Mouse (Mus musculus): ENCODE measurements around the gene Fhit. TPM values are rescaled to one million over a fixed set of nuclear protein-coding genes. Genes with fewer than 3 reads are reported as not detected.
"Not testable (repeated sequence)": the region's sequence is repeated elsewhere in the genome, so short reads cannot be mapped to it uniquely, and the experiment has no call there.

Gene Fhit
- polyA plus RNA-seq, 1 experiment from 2014 or later, result 21.4 TPM

DNA sequence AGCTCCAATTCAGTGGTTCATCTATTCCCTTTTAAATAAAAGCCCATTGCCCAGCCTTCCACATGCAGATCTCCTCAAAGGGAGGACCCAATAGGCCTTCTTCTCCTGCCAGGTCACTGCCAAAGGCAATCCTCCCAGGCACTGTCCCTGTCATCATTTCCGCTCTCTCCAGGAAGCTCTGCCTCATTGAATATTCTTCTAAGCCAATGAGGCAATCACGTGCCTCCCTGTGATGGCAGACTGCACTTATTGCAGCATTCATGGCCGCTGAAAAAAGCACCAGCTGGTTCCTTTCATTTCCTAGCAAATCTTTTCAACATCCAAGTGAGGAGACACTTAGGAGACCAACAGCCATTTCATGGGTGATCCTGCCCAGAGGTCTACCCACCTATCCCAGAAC is 77.9 kb downstream of the Fhit start:
- Histone ChIP-seq H3K4me2 (replicated peaks; ENCODE audit: low read depth) (no peak overlapping the region), H3K4me1 (replicated peaks; ENCODE audit: control insufficient read depth, insufficient read depth, low read length) (no peaks in the 10 kb centered on the region), H3K27me3 (replicated peaks; ENCODE audit: control insufficient read depth, insufficient read depth, low read length) (no peaks in the 10 kb centered on the region), H3K27ac (ENCODE audit: low read depth, low read length) (no peak overlapping the region), H3K9ac (ENCODE audit: low read depth, low read length) (no peak overlapping the region), H3K4me3 (ENCODE audit: low read depth, low read length) (no peak overlapping the region), H3K36me3 (ENCODE audit: control insufficient read depth, insufficient read depth) (no peaks in the 10 kb centered on the region), H3K9me3 (ENCODE audit: control insufficient read depth) (no peaks in the 10 kb centered on the region)
- TF ChIP-seq CTCF (IDR thresholded peaks at IDR 0.05; ENCODE audit: low read depth), result no peak
- no peak for ATAC-seq
- WGBS, result 63% methylated on average over 3 of the region's 3 CpGs

DNA sequence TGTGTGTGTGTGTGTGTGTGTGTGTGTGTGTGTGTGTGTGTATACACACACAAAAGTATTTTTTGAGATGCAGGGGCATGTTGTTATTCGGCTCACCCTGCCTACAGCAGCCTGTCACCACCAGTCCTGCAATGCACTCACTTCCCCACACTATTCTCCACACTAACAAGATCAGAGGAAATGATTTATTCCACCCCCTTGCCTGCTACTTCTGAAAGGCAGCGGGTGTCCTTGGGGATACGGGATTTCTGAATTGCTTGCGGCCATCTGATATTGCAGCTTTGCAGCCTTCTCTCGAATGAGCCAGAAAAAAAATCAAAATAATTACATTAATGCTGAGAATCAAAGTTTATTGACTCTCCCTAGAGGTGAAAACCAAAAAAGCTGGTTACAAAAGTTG is 78.4 kb downstream of the Fhit start:
- TF ChIP-seq CTCF (IDR thresholded peaks at IDR 0.05; ENCODE audit: low read depth), result no peak

DNA sequence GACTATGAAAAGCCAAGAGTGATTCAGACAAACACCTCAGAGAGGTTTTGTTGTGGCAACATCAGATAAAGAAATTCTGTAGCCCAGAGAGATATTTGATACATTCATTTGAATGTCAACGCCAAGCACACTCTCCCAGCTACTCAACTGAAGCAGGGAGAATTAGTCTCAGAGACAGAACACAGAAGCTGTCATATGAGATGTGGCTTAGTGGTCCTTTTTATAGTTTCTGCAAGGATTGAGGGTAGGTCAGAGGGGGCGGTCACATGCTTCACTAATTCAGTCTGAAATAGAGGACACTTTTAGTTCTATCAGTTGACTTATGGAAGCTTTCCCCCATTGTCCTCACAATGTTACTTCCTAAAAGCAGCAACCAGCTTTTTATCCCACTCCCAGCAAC is 98.2 kb downstream of the Fhit start:
- Histone ChIP-seq H3K4me2 (replicated peaks; ENCODE audit: low read depth) (no peak overlapping the region), H3K36me3 (ENCODE audit: control insufficient read depth, insufficient read depth) (no peaks in the 10 kb centered on the region), H3K4me1 (replicated peaks; ENCODE audit: control insufficient read depth, insufficient read depth, low read length) (no peaks in the 10 kb centered on the region), H3K4me3 (ENCODE audit: low read depth, low read length) (no peak overlapping the region), H3K27ac (ENCODE audit: low read depth, low read length) (no peak overlapping the region), H3K27me3 (replicated peaks; ENCODE audit: control insufficient read depth, insufficient read depth, low read length) (no peaks in the 10 kb centered on the region), H3K9ac (ENCODE audit: low read depth, low read length) (no peak overlapping the region), H3K9me3 (ENCODE audit: control insufficient read depth) (no peaks in the 10 kb centered on the region)
- no peak for TF ChIP-seq CTCF (IDR thresholded peaks at IDR 0.05; ENCODE audit: low read depth)
- ATAC-seq, result no peak
- WGBS, result 83% methylated on average over 2 of the region's 2 CpGs

More for the DNA sequence above, 78.4 kb downstream of the Fhit start:
- H3K9me3 ChIP-seq (ENCODE audit: control insufficient read depth), result no peaks in the 10 kb centered on the region
- ATAC-seq, result no peak
- WGBS, result 74% methylated on average over 5 of the region's 5 CpGs
- no peaks in the 10 kb centered on the region for H3K36me3 ChIP-seq (ENCODE audit: control insufficient read depth, insufficient read depth)
- H3K9ac ChIP-seq (ENCODE audit: low read depth, low read length), result no peak overlapping the region
- no peak overlapping the region for H3K4me2 ChIP-seq (replicated peaks; ENCODE audit: low read depth)
- no peak overlapping the region for H3K27ac ChIP-seq (ENCODE audit: low read depth, low read length)
- no peak overlapping the region for H3K4me3 ChIP-seq (ENCODE audit: low read depth, low read length)
- no peaks in the 10 kb centered on the region for H3K4me1 ChIP-seq (replicated peaks; ENCODE audit: control insufficient read depth, insufficient read depth, low read length)
- H3K27me3 ChIP-seq (replicated peaks; ENCODE audit: control insufficient read depth, insufficient read depth, low read length), result no peaks in the 10 kb centered on the region

DNA sequence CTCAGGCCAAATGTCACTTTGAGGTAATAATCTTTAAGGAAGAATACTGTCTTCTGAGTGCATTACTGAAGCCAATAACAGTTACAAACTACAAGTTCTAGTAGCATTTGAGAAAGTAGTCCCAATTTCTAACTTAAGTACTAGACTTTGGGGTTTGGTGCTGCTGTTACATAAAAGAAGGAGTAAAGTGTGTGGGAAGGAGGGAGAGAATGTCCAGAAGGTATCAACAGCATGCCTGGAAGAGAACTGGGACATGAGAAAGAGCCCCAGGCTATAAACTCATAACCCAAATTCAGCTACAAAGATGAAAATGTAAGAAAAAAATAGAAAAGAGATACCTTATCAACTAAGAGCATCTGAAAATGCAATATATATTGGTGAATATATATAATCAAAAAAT is 101.6 kb downstream of the Fhit start:
- H3K4me1 ChIP-seq (replicated peaks; ENCODE audit: control insufficient read depth, insufficient read depth, low read length), result no peaks in the 10 kb centered on the region
- ATAC-seq, result no peak
- no peaks in the 10 kb centered on the region for H3K27me3 ChIP-seq (replicated peaks; ENCODE audit: control insufficient read depth, insufficient read depth, low read length)
- H3K9me3 ChIP-seq (ENCODE audit: control insufficient read depth), result no peaks in the 10 kb centered on the region
- no peaks in the 10 kb centered on the region for H3K36me3 ChIP-seq (ENCODE audit: control insufficient read depth, insufficient read depth)
- H3K9ac ChIP-seq (ENCODE audit: low read depth, low read length), result no peak overlapping the region
- no peak overlapping the region for H3K4me3 ChIP-seq (ENCODE audit: low read depth, low read length)
- H3K27ac ChIP-seq (ENCODE audit: low read depth, low read length), result no peak overlapping the region
- H3K4me2 ChIP-seq (replicated peaks; ENCODE audit: low read depth), result no peak overlapping the region
- TF ChIP-seq CTCF (IDR thresholded peaks at IDR 0.05; ENCODE audit: low read depth), result no peak

DNA sequence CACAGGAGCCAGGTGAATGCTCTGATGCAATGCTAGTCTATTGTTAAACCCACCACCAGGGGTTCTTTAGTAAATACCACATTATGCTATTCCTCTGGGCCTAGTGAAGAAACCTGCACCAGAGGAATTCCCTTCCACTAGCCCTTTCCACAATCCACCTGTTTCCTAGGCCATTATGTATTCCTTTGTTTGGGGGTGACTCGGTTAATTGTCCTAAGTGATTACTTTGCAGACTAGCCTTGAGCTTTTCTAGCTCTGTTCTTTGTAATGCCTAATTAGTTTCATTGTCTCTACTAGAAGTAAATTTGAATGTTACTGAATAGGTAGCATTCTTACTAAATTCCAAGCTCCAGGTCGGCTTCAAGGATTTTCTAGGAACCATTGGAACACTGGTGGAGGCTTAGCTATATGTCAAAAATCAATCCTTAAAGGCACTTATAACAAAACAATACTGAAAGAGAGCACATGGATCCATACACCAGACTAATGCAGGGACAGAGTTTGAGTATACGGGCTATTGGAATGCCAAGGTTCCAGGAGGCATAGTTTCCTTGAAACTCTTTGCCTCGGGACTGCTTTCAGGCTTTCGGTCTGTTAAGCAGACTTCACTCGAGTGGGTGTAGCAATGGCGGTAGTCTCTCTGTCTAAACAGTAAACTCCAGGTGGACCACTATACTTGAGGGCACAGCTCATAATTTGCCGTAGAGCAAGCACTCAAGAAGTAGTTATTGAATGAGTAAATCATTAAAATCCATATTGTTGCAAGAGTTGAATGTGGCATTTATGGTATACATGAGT is 122.1 kb downstream of the Fhit start:
- 73% methylated on average over 8 of the region's 8 CpGs for WGBS
- H3K27ac ChIP-seq (ENCODE audit: low read depth, low read length); H3K4me1 ChIP-seq (replicated peaks; ENCODE audit: control insufficient read depth, insufficient read depth, low read length); H3K4me2 ChIP-seq (replicated peaks; ENCODE audit: low read depth); ATAC-seq; H3K4me3 ChIP-seq (ENCODE audit: low read depth, low read length); H3K9ac ChIP-seq (ENCODE audit: low read depth, low read length); H3K27me3 ChIP-seq (replicated peaks; ENCODE audit: control insufficient read depth, insufficient read depth, low read length); H3K36me3 ChIP-seq (ENCODE audit: control insufficient read depth, insufficient read depth); H3K9me3 ChIP-seq (ENCODE audit: control insufficient read depth): not testable (repeated sequence)

DNA sequence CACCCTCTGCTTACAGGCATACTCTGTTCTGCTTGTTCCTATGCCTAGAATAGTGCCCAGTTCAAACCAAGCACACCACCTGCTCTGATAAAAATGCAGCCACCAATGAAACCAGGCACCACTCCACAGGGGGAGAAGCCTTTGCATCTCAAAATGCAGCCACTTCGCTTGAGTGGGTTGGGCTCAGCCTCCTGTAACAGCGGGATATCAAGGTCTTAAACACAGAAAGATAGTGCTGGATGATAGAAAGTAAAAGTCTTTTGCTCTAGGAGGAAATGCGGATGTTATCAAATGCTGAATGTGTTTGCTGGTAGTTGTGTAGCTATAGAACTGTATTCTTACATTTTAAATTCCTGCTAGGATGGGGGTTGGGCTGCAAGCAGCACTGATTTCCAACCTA is 140.4 kb downstream of the Fhit start:
- H3K4me2 ChIP-seq (replicated peaks; ENCODE audit: low read depth), result no peak overlapping the region
- H3K36me3 ChIP-seq (ENCODE audit: control insufficient read depth, insufficient read depth), result no peaks in the 10 kb centered on the region
- no peaks in the 10 kb centered on the region for H3K4me1 ChIP-seq (replicated peaks; ENCODE audit: control insufficient read depth, insufficient read depth, low read length)
- H3K9me3 ChIP-seq (ENCODE audit: control insufficient read depth), result no peaks in the 10 kb centered on the region
- H3K27ac ChIP-seq (ENCODE audit: low read depth, low read length), result no peak overlapping the region
- H3K9ac ChIP-seq (ENCODE audit: low read depth, low read length), result no peak overlapping the region
- 33% methylated on average over 3 of the region's 3 CpGs for WGBS
- ATAC-seq, result no peak
- no peak overlapping the region for H3K4me3 ChIP-seq (ENCODE audit: low read depth, low read length)
- TF ChIP-seq CTCF (IDR thresholded peaks at IDR 0.05; ENCODE audit: low read depth), result no peak
- H3K27me3 ChIP-seq (replicated peaks; ENCODE audit: control insufficient read depth, insufficient read depth, low read length), result no peaks in the 10 kb centered on the region

DNA sequence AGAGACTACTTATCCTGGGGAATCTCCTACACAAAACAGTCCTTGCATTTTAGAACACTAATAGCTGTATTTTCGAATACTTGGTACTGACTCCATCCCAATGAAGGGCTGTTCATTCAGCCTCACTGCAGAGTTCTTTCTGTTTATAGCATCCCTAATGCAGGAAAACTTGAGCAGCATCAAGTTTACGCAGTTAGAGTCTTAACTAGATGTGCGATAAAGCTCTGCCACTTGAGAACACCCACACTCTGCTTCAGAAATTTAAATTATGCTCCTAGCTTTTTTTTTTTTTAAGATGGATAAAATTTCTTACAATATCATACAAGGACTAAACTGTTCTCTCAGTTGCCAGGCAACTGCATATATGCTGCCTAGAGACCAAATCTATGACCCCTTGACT is 183.2 kb downstream of the Fhit start:
- H3K36me3 ChIP-seq (ENCODE audit: control insufficient read depth, insufficient read depth), result no peaks in the 10 kb centered on the region
- no peak overlapping the region for H3K27ac ChIP-seq (ENCODE audit: low read depth, low read length)
- H3K4me3 ChIP-seq (ENCODE audit: low read depth, low read length), result no peak overlapping the region
- no peaks in the 10 kb centered on the region for H3K27me3 ChIP-seq (replicated peaks; ENCODE audit: control insufficient read depth, insufficient read depth, low read length)
- 87% methylated on average over 3 of the region's 3 CpGs for WGBS
- ATAC-seq, result no peak
- TF ChIP-seq CTCF (IDR thresholded peaks at IDR 0.05; ENCODE audit: low read depth), result no peak
- H3K9ac ChIP-seq (ENCODE audit: low read depth, low read length), result no peak overlapping the region
- no peak overlapping the region for H3K4me2 ChIP-seq (replicated peaks; ENCODE audit: low read depth)
- H3K4me1 ChIP-seq (replicated peaks; ENCODE audit: control insufficient read depth, insufficient read depth, low read length), result no peaks in the 10 kb centered on the region
- no peaks in the 10 kb centered on the region for H3K9me3 ChIP-seq (ENCODE audit: control insufficient read depth)
